Mouse (Mus musculus) 3T3-L1 (cell line): Measurements from ENCODE around the gene Vipr1.

Experiments
- DNase-seq: peaks from one replicate; pipeline ENCODE4 v3.0.0-alpha.2; 2015; ENCODE audit warnings: low read depth, low spot score

The Vipr1 gene

GRCm38 (mm10) chr9:121677476-121677875, 35.0 kb downstream of the Vipr1 start:
- DNase-seq = no peak

- peak; percentile 84 for DNase-seq
Measured at GRCm38 (mm10) chr9:121679549-121679948, 37.0 kb downstream of the Vipr1 start.

DNA sequence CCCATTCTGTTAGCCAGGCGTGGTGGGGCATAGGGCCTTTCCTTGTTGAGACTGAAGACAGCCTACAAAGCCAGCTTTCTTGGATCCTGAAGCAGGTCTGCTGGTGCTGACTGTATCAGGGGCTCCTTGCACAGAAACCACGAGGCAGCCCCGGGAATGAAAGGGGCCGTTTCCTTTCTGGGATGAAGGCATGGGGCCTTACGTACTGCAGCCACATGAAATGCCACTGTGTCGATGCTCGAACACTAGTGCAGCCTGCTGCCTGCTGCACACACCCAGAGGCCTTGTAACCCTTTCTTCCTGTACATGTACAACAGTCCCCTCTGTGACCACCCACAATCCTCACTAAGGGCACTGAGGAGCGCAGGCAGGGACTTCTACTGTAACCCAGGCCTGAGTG, 38.7 kb downstream of the Vipr1 start:
- no peak for DNase-seq

GRCm38 (mm10) chr9:121682037-121682680, 39.6 kb downstream of the Vipr1 start:
- DNase-seq = no peak

- no peak for DNase-seq
Measured at GRCm38 (mm10) chr9:121684702-121685101, 42.2 kb downstream of the Vipr1 start.

DNA sequence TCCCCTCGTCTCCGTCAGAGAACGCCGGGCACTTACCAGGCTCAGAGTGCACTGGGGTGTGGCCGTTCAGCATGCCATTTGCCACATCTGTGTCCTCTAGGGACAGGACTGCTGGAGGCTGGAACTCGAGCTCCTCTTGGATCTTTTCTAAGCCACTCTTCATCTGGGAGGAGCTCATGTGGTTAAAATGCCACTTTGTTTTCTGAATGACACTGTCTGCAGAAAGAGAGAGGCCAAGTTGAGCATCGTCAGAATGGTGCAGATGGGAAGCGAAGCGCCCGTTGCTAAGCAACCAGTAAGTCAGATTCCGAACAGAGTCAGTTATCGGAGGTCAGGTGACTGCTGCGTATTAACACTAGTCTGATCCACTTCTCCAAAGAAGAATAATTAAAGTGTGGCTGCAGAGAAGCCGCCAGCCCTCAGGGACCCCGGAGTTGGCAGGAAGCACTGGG, 47.7 kb downstream of the Vipr1 start:
- no peak for DNase-seq

GRCm38 (mm10) chr9:121690734-121691133, 48.2 kb downstream of the Vipr1 start:
- no peak for DNase-seq

- DNase-seq = no peak
Measured at GRCm38 (mm10) chr9:121694736-121695135, 52.2 kb downstream of the Vipr1 start.

- DNase-seq = no peak
Measured at GRCm38 (mm10) chr9:121696626-121697025, 54.1 kb downstream of the Vipr1 start.

DNA sequence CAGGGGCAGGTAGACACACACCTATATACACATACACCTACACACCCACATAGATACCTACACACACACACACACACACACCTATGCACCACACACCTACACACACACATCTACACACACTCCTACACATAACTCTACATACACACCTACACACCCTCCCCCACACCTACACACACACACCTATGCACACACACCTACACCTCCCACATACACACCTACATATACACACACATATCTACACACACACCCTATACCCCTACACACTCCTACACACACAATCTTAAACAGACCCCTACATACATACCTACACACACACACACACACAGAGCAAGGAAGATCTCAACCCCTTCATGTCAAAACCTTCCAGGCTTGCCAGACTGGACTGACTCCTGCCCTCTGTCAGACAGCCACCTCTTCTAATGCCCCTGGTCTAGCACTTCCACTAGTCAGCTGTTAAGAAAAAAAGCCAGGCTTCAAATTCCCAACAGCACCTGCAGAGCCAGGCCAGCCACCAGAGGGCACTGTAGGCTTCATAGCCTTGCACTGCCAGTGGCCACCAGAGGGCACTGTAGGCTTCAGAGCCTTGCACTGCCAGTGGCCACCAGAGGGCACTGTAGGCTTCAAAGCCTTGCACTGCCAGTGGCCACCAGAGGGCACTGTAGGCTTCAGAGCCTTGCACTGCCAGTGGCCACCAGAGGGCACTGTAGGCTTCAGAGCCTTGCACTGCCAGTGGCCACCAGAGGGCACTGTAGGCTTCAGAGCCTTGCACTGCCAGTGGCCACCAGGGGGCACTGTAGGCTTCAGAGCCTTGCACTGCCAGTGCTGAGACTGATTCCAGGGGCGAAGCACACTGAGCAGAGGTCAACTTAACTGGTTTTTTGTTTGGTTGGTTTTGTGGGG, 54.9 kb downstream of the Vipr1 start:
- DNase-seq = peak; percentile 56

GRCm38 (mm10) chr9:121704261-121704645, 61.7 kb downstream of the Vipr1 start:
- DNase-seq = no peak

GRCm38 (mm10) chr9:121704646-121705625, 62.4 kb downstream of the Vipr1 start, which contains the start of gene Sec22c:
TSS of gene Sec22c (minus strand) at chr9:121705490.
- DNase-seq = peak; percentile 95

GRCm38 (mm10) chr9:121706029-121706675, 63.6 kb downstream of the Vipr1 start:
- no peak for DNase-seq

- DNase-seq = no peak
Measured at GRCm38 (mm10) chr9:121707801-121708200, 65.3 kb downstream of the Vipr1 start.

GRCm38 (mm10) chr9:121708506-121709486, 66.3 kb downstream of the Vipr1 start:
- peak; percentile 46 for DNase-seq

GRCm38 (mm10) chr9:121709898-121710583, 67.5 kb downstream of the Vipr1 start, which contains the start of gene Ss18l2:
TSS of gene Ss18l2 (plus strand) at chr9:121710329.
- DNase-seq = peak; percentile 99

DNA sequence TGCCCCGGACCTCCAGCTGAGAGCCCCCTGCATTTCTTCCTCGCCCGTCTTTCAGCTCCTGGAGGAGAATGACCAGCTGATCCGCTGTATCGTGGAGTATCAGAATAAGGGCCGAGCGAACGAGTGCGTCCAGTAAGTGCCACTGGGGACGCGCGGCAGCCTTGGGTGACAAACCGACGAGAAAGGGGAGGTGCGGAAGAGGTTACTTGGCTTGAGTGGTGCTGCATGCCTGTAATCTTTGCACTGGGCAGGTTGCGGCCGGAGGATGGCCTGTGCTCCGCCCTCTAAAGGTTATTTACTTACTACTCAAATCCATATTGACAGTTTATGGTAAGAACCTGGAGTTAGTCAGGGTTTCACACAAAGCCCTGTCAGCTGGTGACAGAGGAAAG, 68.1 kb downstream of the Vipr1 start:
- DNase-seq = peak; percentile 45

GRCm38 (mm10) chr9:121717048-121717447, 74.5 kb downstream of the Vipr1 start:
- DNase-seq = no peak

- peak; percentile 42 for DNase-seq
Measured at GRCm38 (mm10) chr9:121718070-121718705, 75.7 kb downstream of the Vipr1 start.
